Mouse (Mus musculus) frontal cortex, adult (tissue): Measurements from ENCODE around the gene Ctc1.
A peak's percentile ranks its signal among the peaks of the same experiment; 100 is the strongest.

ENCODE experiments used
- ATAC-seq: cut with Nextera tagmentation; 2 replicates; pipeline ENCODE4 v1.9.2; 2017; ENCODE audit warnings: mild to moderate bottlenecking, moderate library complexity, mixed read lengths; ENCODE audit not compliant: low TSS enrichment

Ctc1 gene

GRCm38 (mm10) chr11:69048151-69048550 lies 32.4 kb downstream of the Ctc1 start:
- no peak for ATAC-seq

GRCm38 (mm10) chr11:69050748-69051147 lies 35.0 kb downstream of the Ctc1 start:
- no peak for ATAC-seq

- ATAC-seq = no peak
Measured at GRCm38 (mm10) chr11:69051771-69052170, 36.1 kb downstream of the Ctc1 start.

- no peak for ATAC-seq
Measured at GRCm38 (mm10) chr11:69052824-69053421, 37.2 kb downstream of the Ctc1 start.

- ATAC-seq = no peak
Measured at GRCm38 (mm10) chr11:69053848-69054247, 38.1 kb downstream of the Ctc1 start.

- ATAC-seq = no peak
Measured at GRCm38 (mm10) chr11:69058265-69058664, 42.6 kb downstream of the Ctc1 start.

GRCm38 (mm10) chr11:69058729-69059356 lies 43.1 kb downstream of the Ctc1 start:
- peak; percentile 15; the same call in 1 of the 2 replicates for ATAC-seq

- ATAC-seq = peak; percentile 89
Measured at GRCm38 (mm10) chr11:69059357-69059974, 43.8 kb downstream of the Ctc1 start, which contains the start of gene Borcs6. TSS of gene Borcs6 (plus strand) at chr11:69059717.

- peak; percentile 3; the same call in 1 of the 2 replicates for ATAC-seq
Measured at GRCm38 (mm10) chr11:69059975-69060411, 44.3 kb downstream of the Ctc1 start.

- no peak for ATAC-seq
Measured at GRCm38 (mm10) chr11:69060448-69061254, 44.9 kb downstream of the Ctc1 start.

GRCm38 (mm10) chr11:69061255-69061912 lies 45.7 kb downstream of the Ctc1 start:
- ATAC-seq = no peak

GRCm38 (mm10) chr11:69062194-69062760 lies 46.6 kb downstream of the Ctc1 start:
- ATAC-seq = no peak

- no peak for ATAC-seq
Measured at GRCm38 (mm10) chr11:69062761-69063224, 47.1 kb downstream of the Ctc1 start.

GRCm38 (mm10) chr11:69063413-69064201 lies 47.9 kb downstream of the Ctc1 start:
- no peak for ATAC-seq

- no peak for ATAC-seq
Measured at GRCm38 (mm10) chr11:69064259-69065133, 48.8 kb downstream of the Ctc1 start.

GRCm38 (mm10) chr11:69065394-69065925 lies 49.7 kb downstream of the Ctc1 start:
- no peak for ATAC-seq

GRCm38 (mm10) chr11:69066163-69066861 lies 50.6 kb downstream of the Ctc1 start:
- peak; percentile 20; the same call in 1 of the 2 replicates for ATAC-seq

- no peak for ATAC-seq
Measured at GRCm38 (mm10) chr11:69066956-69067355, 51.2 kb downstream of the Ctc1 start.
